Mouse (Mus musculus): ENCODE data around the gene Mgll. TPM values are rescaled to one million over a fixed set of nuclear protein-coding genes. Genes with fewer than 3 reads are reported as not detected.

Mgll gene
- polyA plus RNA-seq, 1 experiment = 152 TPM

GRCm38 (mm10) chr6:88854509-88854908 lies 130.3 kb downstream of the Mgll start:
- no peak for TF ChIP-seq POLR2A (IDR thresholded peaks at IDR 0.05; ENCODE audit: low read depth, low read length)
- no peak for TF ChIP-seq CTCF (conservative IDR thresholded peaks at IDR 0.05; ENCODE audit: insufficient read depth, insufficient read length, low read depth, low read length)
- Histone ChIP-seq H3K36me3 (ENCODE audit: control insufficient read depth, insufficient read depth, low read length) (no peaks in the 10 kb centered on the region), H3K4me3 (ENCODE audit: insufficient read depth, low read depth, low read length) (no peak overlapping the region), H3K27me3 (replicated peaks; ENCODE audit: control insufficient read depth, insufficient read depth, low read length) (no peaks in the 10 kb centered on the region), H3K27ac (ENCODE audit: insufficient read depth, low read depth, low read length) (no peak overlapping the region), H3K4me1 (ENCODE audit: control insufficient read depth, insufficient read depth, low read length) (peaks cover 5% of the 10 kb centered on the region; the same call in 1 of the 2 replicates)
- 71% methylated on average over 5 of the region's 5 CpGs for WGBS
- DNase-seq = no peak

GRCm38 (mm10) chr6:88855636-88856035 lies 131.4 kb downstream of the Mgll start:
- no peak overlapping the region for H3K27ac ChIP-seq (ENCODE audit: insufficient read depth, low read depth, low read length)
- TF ChIP-seq POLR2A (IDR thresholded peaks at IDR 0.05; ENCODE audit: low read depth, low read length) (no peak), CTCF (conservative IDR thresholded peaks at IDR 0.05; ENCODE audit: insufficient read depth, insufficient read length, low read depth, low read length) (peak; percentile 61)
- peak; percentile 72 for DNase-seq
- no peaks in the 10 kb centered on the region for H3K36me3 ChIP-seq (ENCODE audit: control insufficient read depth, insufficient read depth, low read length)
- no peak overlapping the region for H3K4me3 ChIP-seq (ENCODE audit: insufficient read depth, low read depth, low read length)
- H3K27me3 ChIP-seq (replicated peaks; ENCODE audit: control insufficient read depth, insufficient read depth, low read length) = no peaks in the 10 kb centered on the region
- peaks cover 5% of the 10 kb centered on the region; the same call in 1 of the 2 replicates for H3K4me1 ChIP-seq (ENCODE audit: control insufficient read depth, insufficient read depth, low read length)
- WGBS = 23% methylated on average over 5 of the region's 5 CpGs

GRCm38 (mm10) chr6:88857249-88857648 lies 133.0 kb downstream of the Mgll start:
- DNase-seq = peak; percentile 67
- Histone ChIP-seq H3K27ac (ENCODE audit: insufficient read depth, low read depth, low read length) (no peak overlapping the region; the same call in 1 of the 2 replicates), H3K27me3 (replicated peaks; ENCODE audit: control insufficient read depth, insufficient read depth, low read length) (no peaks in the 10 kb centered on the region), H3K4me1 (ENCODE audit: control insufficient read depth, insufficient read depth, low read length) (peaks cover 5% of the 10 kb centered on the region; the same call in 1 of the 2 replicates), H3K36me3 (ENCODE audit: control insufficient read depth, insufficient read depth, low read length) (no peaks in the 10 kb centered on the region), H3K4me3 (ENCODE audit: insufficient read depth, low read depth, low read length) (no peak overlapping the region)
- 8% methylated on average over 9 of the region's 9 CpGs for whole genome bisulfite sequencing
- no peak for TF ChIP-seq POLR2A (IDR thresholded peaks at IDR 0.05; ENCODE audit: low read depth, low read length)
- peak; percentile 31; the same call in 1 of the 2 replicates for TF ChIP-seq CTCF (conservative IDR thresholded peaks at IDR 0.05; ENCODE audit: insufficient read depth, insufficient read length, low read depth, low read length)

- Histone ChIP-seq H3K36me3 (ENCODE audit: control insufficient read depth, insufficient read depth, low read length) (no peaks in the 10 kb centered on the region), H3K27me3 (replicated peaks; ENCODE audit: control insufficient read depth, insufficient read depth, low read length) (no peaks in the 10 kb centered on the region), H3K27ac (ENCODE audit: insufficient read depth, low read depth, low read length) (no peak overlapping the region), H3K4me3 (ENCODE audit: insufficient read depth, low read depth, low read length) (no peak overlapping the region), H3K4me1 (ENCODE audit: control insufficient read depth, insufficient read depth, low read length) (peaks cover 5% of the 10 kb centered on the region; the same call in 1 of the 2 replicates)
- TF ChIP-seq CTCF (conservative IDR thresholded peaks at IDR 0.05; ENCODE audit: insufficient read depth, insufficient read length, low read depth, low read length) (no peak), POLR2A (IDR thresholded peaks at IDR 0.05; ENCODE audit: low read depth, low read length) (no peak)
- 77% methylated on average over 6 of the region's 6 CpGs for WGBS
- no peak for DNase-seq
These were observed 133.6 kb downstream of the Mgll start for GRCm38 (mm10) chr6:88857830-88858229.

- no peaks in the 10 kb centered on the region for H3K27me3 ChIP-seq (replicated peaks; ENCODE audit: control insufficient read depth, insufficient read depth, low read length)
- no peak for TF ChIP-seq POLR2A (IDR thresholded peaks at IDR 0.05; ENCODE audit: low read depth, low read length)
- no peak overlapping the region for H3K27ac ChIP-seq (ENCODE audit: insufficient read depth, low read depth, low read length)
- no peaks in the 10 kb centered on the region for H3K36me3 ChIP-seq (ENCODE audit: control insufficient read depth, insufficient read depth, low read length)
- DNase-seq = no peak
- H3K4me3 ChIP-seq (ENCODE audit: insufficient read depth, low read depth, low read length) = no peak overlapping the region
- peaks cover 5% of the 10 kb centered on the region; the same call in 1 of the 2 replicates for H3K4me1 ChIP-seq (ENCODE audit: control insufficient read depth, insufficient read depth, low read length)
- WGBS = 67% methylated on average over 7 of the region's 7 CpGs
These were observed 134.1 kb downstream of the Mgll start for GRCm38 (mm10) chr6:88858341-88858740.

GRCm38 (mm10) chr6:88860914-88861313 lies 136.7 kb downstream of the Mgll start:
- Histone ChIP-seq H3K4me1 (ENCODE audit: control insufficient read depth, insufficient read depth, low read length) (peaks cover 5% of the 10 kb centered on the region; the same call in 1 of the 2 replicates), H3K36me3 (ENCODE audit: control insufficient read depth, insufficient read depth, low read length) (no peaks in the 10 kb centered on the region), H3K4me3 (ENCODE audit: insufficient read depth, low read depth, low read length) (no peak overlapping the region), H3K27me3 (replicated peaks; ENCODE audit: control insufficient read depth, insufficient read depth, low read length) (no peaks in the 10 kb centered on the region), H3K27ac (ENCODE audit: insufficient read depth, low read depth, low read length) (no peak overlapping the region)
- peak; percentile 44 for DNase-seq
- 27% methylated on average over 2 of the region's 2 CpGs for WGBS
- peak; percentile 53 for TF ChIP-seq CTCF (conservative IDR thresholded peaks at IDR 0.05; ENCODE audit: insufficient read depth, insufficient read length, low read depth, low read length)
- TF ChIP-seq POLR2A (IDR thresholded peaks at IDR 0.05; ENCODE audit: low read depth, low read length) = no peak

- DNase-seq = no peak
- TF ChIP-seq POLR2A (IDR thresholded peaks at IDR 0.05; ENCODE audit: low read depth, low read length) = no peak
These were observed 141.5 kb downstream of the Mgll start for GRCm38 (mm10) chr6:88865704-88866103.

More at GRCm38 (mm10) chr6:88865704-88866103, 141.5 kb downstream of the Mgll start:
- no peaks in the 10 kb centered on the region for H3K36me3 ChIP-seq (ENCODE audit: control insufficient read depth, insufficient read depth, low read length)
- no peak overlapping the region for H3K4me3 ChIP-seq (ENCODE audit: insufficient read depth, low read depth, low read length)
- no peaks in the 10 kb centered on the region for H3K4me1 ChIP-seq (ENCODE audit: control insufficient read depth, insufficient read depth, low read length)
- 73% methylated on average over 7 of the region's 7 CpGs for WGBS
- H3K27ac ChIP-seq (ENCODE audit: insufficient read depth, low read depth, low read length) = no peak overlapping the region
- no peaks in the 10 kb centered on the region for H3K27me3 ChIP-seq (replicated peaks; ENCODE audit: control insufficient read depth, insufficient read depth, low read length)

Measured in kidney, adult 2 months (tissue).